Mouse (Mus musculus): ENCODE measurements around the gene Olfr142. TPM values are rescaled to one million over a fixed set of nuclear protein-coding genes. Genes with fewer than 3 reads are reported as not detected.
"Not testable (repeated sequence)": the region's sequence is repeated elsewhere in the genome, so short reads cannot be mapped to it uniquely, and the experiment has no call there.

Olfr142 gene
- total RNA-seq (2014; fragmentation: Nextera tagmentation) (not detected in 2 replicates), total RNA-seq (2017) (not detected in 2 replicates)

GRCm38 (mm10) chr2:90257492-90257891, at the start of gene Olfr142:
TSS of gene Olfr142 (minus strand) at chr2:90257592.
- ATAC-seq (replicated peaks; ENCODE audit: low FRiP score, low TSS enrichment, poor library complexity, severe bottlenecking), result no peak

GRCm38 (mm10) chr2:90292741-90293140, 35.3 kb upstream of the Olfr142 start, which contains the start of gene Olfr1272:
TSS of gene Olfr1272 (minus strand) at chr2:90292841.
- ATAC-seq (replicated peaks; ENCODE audit: low FRiP score, low TSS enrichment, poor library complexity, severe bottlenecking), result no peak

DNA sequence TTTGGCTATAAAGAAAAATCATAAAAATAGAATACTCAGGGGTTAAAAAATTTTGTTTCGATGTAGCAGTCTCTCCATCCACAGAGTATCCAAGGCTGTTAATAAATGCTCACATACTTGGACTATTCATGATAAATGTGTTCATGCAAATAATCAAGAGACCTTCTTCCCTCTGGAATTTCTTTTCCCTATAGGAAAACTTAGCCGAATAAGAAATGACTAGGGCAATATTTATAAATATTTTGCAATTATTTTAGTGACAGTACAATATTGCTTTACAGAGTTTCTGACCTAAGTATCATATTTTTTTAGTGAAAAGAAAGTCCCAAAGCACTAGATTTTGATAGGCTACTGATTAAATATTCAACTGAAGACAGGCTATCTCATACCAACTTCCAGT, 13.5 kb upstream of the Olfr142 start, which contains the start of gene Olfr1271:
Gene Olfr1271, minus strand, starts transcription at position 101 of the 400 bp plus-strand sequence.
- no peak for ATAC-seq (replicated peaks; ENCODE audit: low FRiP score, low TSS enrichment, poor library complexity, severe bottlenecking)

- not testable (repeated sequence) for ATAC-seq (replicated peaks; ENCODE audit: low FRiP score, low TSS enrichment, poor library complexity, severe bottlenecking)
Measured at GRCm38 (mm10) chr2:90224393-90224792, 33.0 kb downstream of the Olfr142 start, which contains the start of gene Olfr1506. TSS of gene Olfr1506 (minus strand) at chr2:90224493.

Other genes with a start within 250 kb of the Olfr142 start
- gene Olfr1263, start 245.5 kb downstream of the Olfr142 start, total RNA-seq (2014; fragmentation: Nextera tagmentation), result not detected in 2 replicates
- not detected in 2 replicates for gene Olfr1263, start 245.5 kb downstream of the Olfr142 start, total RNA-seq (2017)
- not detected in 2 replicates for gene Olfr1264, start 232.0 kb downstream of the Olfr142 start, total RNA-seq (2014; fragmentation: Nextera tagmentation)
- gene Olfr1264, start 232.0 kb downstream of the Olfr142 start, total RNA-seq (2017), result not detected in 2 replicates
- not detected in 2 replicates for gene Olfr1265, start 222.3 kb downstream of the Olfr142 start, total RNA-seq (2014; fragmentation: Nextera tagmentation)
- gene Olfr1265, start 222.3 kb downstream of the Olfr142 start, total RNA-seq (2017), result not detected in 2 replicates
- not detected in 2 replicates for gene Olfr140, start 194.0 kb downstream of the Olfr142 start, total RNA-seq (2014; fragmentation: Nextera tagmentation)
- not detected in 2 replicates for gene Olfr140, start 194.0 kb downstream of the Olfr142 start, total RNA-seq (2017)
- gene Olfr1269, start 136.2 kb downstream of the Olfr142 start, total RNA-seq (2014; fragmentation: Nextera tagmentation), result not detected in 2 replicates
- gene Olfr1269, start 136.2 kb downstream of the Olfr142 start, total RNA-seq (2017), result not detected in 2 replicates
- gene Olfr32, start 115.3 kb downstream of the Olfr142 start, total RNA-seq (2014; fragmentation: Nextera tagmentation), result not detected in 2 replicates
- not detected in 2 replicates for gene Olfr32, start 115.3 kb downstream of the Olfr142 start, total RNA-seq (2017)
- not detected in 2 replicates for gene Olfr1270, start 104.5 kb downstream of the Olfr142 start, total RNA-seq (2014; fragmentation: Nextera tagmentation)
- not detected in 2 replicates for gene Olfr1270, start 104.5 kb downstream of the Olfr142 start, total RNA-seq (2017)
- not detected in 2 replicates for gene Olfr1506, start 33.1 kb downstream of the Olfr142 start, total RNA-seq (2014; fragmentation: Nextera tagmentation)
- gene Olfr1506, start 33.1 kb downstream of the Olfr142 start, total RNA-seq (2017), result not detected in 2 replicates
- gene Olfr1271, start 13.4 kb upstream of the Olfr142 start, total RNA-seq (2014; fragmentation: Nextera tagmentation), result not detected in 2 replicates
- not detected in 2 replicates for gene Olfr1271, start 13.4 kb upstream of the Olfr142 start, total RNA-seq (2017)
- gene Olfr1272, start 35.2 kb upstream of the Olfr142 start, total RNA-seq (2014; fragmentation: Nextera tagmentation), result not detected in 2 replicates
- not detected in 2 replicates for gene Olfr1272, start 35.2 kb upstream of the Olfr142 start, total RNA-seq (2017)
- gene Gm13769, start 64.6 kb upstream of the Olfr142 start, total RNA-seq (2014; fragmentation: Nextera tagmentation), result 0.37 TPM in 1 of 2 replicates, not detected in the other
- not detected in 2 replicates for gene Gm13769, start 64.6 kb upstream of the Olfr142 start, total RNA-seq (2017)
- not detected in 2 replicates for gene Olfr1274-ps, start 141.1 kb upstream of the Olfr142 start, total RNA-seq (2014; fragmentation: Nextera tagmentation)
- not detected in 2 replicates for gene Olfr1274-ps, start 141.1 kb upstream of the Olfr142 start, total RNA-seq (2017)

Measured in megakaryocyte-erythroid progenitor cell, adult 5-6 weeks (primary cell).